Mouse (Mus musculus): Measurements from ENCODE around the gene Lect2. TPM values are rescaled to one million over a fixed set of nuclear protein-coding genes. Genes with fewer than 3 reads are reported as not detected.

Gene Lect2
- polyA plus RNA-seq, 1 experiment from 2014 or later: 0.27 TPM

GRCm38 (mm10) chr13:56591191-56591590, 42.9 kb upstream of the Lect2 start:
- TF ChIP-seq CTCF (IDR thresholded peaks at IDR 0.05; ENCODE audit: low read depth) (no peak), EP300 (optimal IDR thresholded peaks at IDR 0.05) (no peak)
- ATAC-seq (ENCODE audit: low FRiP score, low TSS enrichment): no peak

DNA sequence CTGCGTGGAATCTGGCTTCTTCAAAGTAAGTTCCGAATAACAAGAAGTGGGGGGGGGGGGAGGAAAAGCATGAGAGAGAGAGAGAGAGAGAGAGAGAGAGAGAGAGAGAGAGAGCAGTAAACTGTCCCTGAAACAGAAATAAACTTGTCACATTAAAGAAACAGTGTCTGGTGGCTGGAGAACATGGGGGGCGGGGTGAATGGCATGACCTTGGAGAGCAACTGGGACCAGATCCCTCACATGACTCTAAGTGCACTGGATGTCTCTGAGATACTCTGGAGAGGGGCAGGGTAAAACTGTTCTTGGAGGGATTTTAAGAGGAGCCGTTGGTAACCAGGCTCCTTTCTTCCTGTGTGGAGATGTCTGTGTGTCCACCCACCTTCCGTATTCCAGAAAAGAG, 41.9 kb upstream of the Lect2 start:
- Histone ChIP-seq H3K9me3 (ENCODE audit: control insufficient read depth, low read length) (no peaks in the 10 kb centered on the region), H3K4me1 (replicated peaks; ENCODE audit: control insufficient read depth, insufficient read depth) (peaks cover 3% of the 10 kb centered on the region), H3K27me3 (ENCODE audit: control insufficient read depth, insufficient read depth, low read length) (no peaks in the 10 kb centered on the region), H3K9ac (ENCODE audit: low read length) (no peak overlapping the region), H3K36me3 (ENCODE audit: control insufficient read depth, insufficient read depth, low read length) (no peaks in the 10 kb centered on the region), H3K27ac (replicated peaks) (no peak overlapping the region), H3K4me2 (replicated peaks; ENCODE audit: low read depth) (no peak overlapping the region), H3K4me3 (ENCODE audit: low read depth, low read length) (no peak overlapping the region)
- DNase-seq (ENCODE audit: low spot score): no peak
- no peak for TF ChIP-seq CTCF (IDR thresholded peaks at IDR 0.05; ENCODE audit: low read depth)
- no peak for TF ChIP-seq EP300 (optimal IDR thresholded peaks at IDR 0.05)
- ATAC-seq (ENCODE audit: low FRiP score, low TSS enrichment): no peak
- 70% methylated on average over 5 of the region's 5 CpGs for WGBS

More at GRCm38 (mm10) chr13:56591191-56591590, 42.9 kb upstream of the Lect2 start:
- WGBS: 87% methylated on average over 8 of the region's 8 CpGs
- Histone ChIP-seq H3K9ac (ENCODE audit: low read length) (no peak overlapping the region), H3K4me2 (replicated peaks; ENCODE audit: low read depth) (no peak overlapping the region), H3K9me3 (ENCODE audit: control insufficient read depth, low read length) (no peaks in the 10 kb centered on the region), H3K36me3 (ENCODE audit: control insufficient read depth, insufficient read depth, low read length) (no peaks in the 10 kb centered on the region), H3K27ac (replicated peaks) (no peak overlapping the region), H3K27me3 (ENCODE audit: control insufficient read depth, insufficient read depth, low read length) (no peaks in the 10 kb centered on the region), H3K4me3 (ENCODE audit: low read depth, low read length) (no peak overlapping the region), H3K4me1 (replicated peaks; ENCODE audit: control insufficient read depth, insufficient read depth) (peaks cover 3% of the 10 kb centered on the region)
- no peak for DNase-seq (ENCODE audit: low spot score)

- no peak overlapping the region for H3K9ac ChIP-seq (ENCODE audit: low read length)
- H3K4me1 ChIP-seq (replicated peaks; ENCODE audit: control insufficient read depth, insufficient read depth): peaks cover 1% of the 10 kb centered on the region; the same call in 1 of the 2 replicates
- H3K9me3 ChIP-seq (ENCODE audit: control insufficient read depth, low read length): no peaks in the 10 kb centered on the region
- DNase-seq (ENCODE audit: low spot score) (peak; percentile 30), ATAC-seq (ENCODE audit: low FRiP score, low TSS enrichment) (peak; percentile 57; the same call in 1 of the 2 replicates)
- H3K4me2 ChIP-seq (replicated peaks; ENCODE audit: low read depth): no peak overlapping the region
- H3K27me3 ChIP-seq (ENCODE audit: control insufficient read depth, insufficient read depth, low read length): no peaks in the 10 kb centered on the region
- no peak for TF ChIP-seq CTCF (IDR thresholded peaks at IDR 0.05; ENCODE audit: low read depth)
- TF ChIP-seq EP300 (optimal IDR thresholded peaks at IDR 0.05): no peak
- peak overlapping the region; percentile 70 for H3K27ac ChIP-seq (replicated peaks)
- 49% methylated on average over 14 of the region's 14 CpGs for WGBS
- no peaks in the 10 kb centered on the region for H3K36me3 ChIP-seq (ENCODE audit: control insufficient read depth, insufficient read depth, low read length)
- H3K4me3 ChIP-seq (ENCODE audit: low read depth, low read length): no peak overlapping the region
These were observed 40.3 kb upstream of the Lect2 start for GRCm38 (mm10) chr13:56588454-56589117.

GRCm38 (mm10) chr13:56586046-56586445, 37.7 kb upstream of the Lect2 start:
- Histone ChIP-seq H3K27me3 (ENCODE audit: control insufficient read depth, insufficient read depth, low read length) (no peaks in the 10 kb centered on the region), H3K4me2 (replicated peaks; ENCODE audit: low read depth) (no peak overlapping the region), H3K9ac (ENCODE audit: low read length) (no peak overlapping the region), H3K9me3 (ENCODE audit: control insufficient read depth, low read length) (no peaks in the 10 kb centered on the region), H3K4me3 (ENCODE audit: low read depth, low read length) (no peak overlapping the region), H3K4me1 (replicated peaks; ENCODE audit: control insufficient read depth, insufficient read depth) (peaks cover 3% of the 10 kb centered on the region; the same call in 1 of the 2 replicates), H3K36me3 (ENCODE audit: control insufficient read depth, insufficient read depth, low read length) (no peaks in the 10 kb centered on the region), H3K27ac (replicated peaks) (no peak overlapping the region)
- TF ChIP-seq CTCF (IDR thresholded peaks at IDR 0.05; ENCODE audit: low read depth) (no peak), EP300 (optimal IDR thresholded peaks at IDR 0.05) (no peak)
- 59% methylated on average over 3 of the region's 3 CpGs for WGBS
- ATAC-seq (ENCODE audit: low FRiP score, low TSS enrichment): no peak
- DNase-seq (ENCODE audit: low spot score): no peak

DNA sequence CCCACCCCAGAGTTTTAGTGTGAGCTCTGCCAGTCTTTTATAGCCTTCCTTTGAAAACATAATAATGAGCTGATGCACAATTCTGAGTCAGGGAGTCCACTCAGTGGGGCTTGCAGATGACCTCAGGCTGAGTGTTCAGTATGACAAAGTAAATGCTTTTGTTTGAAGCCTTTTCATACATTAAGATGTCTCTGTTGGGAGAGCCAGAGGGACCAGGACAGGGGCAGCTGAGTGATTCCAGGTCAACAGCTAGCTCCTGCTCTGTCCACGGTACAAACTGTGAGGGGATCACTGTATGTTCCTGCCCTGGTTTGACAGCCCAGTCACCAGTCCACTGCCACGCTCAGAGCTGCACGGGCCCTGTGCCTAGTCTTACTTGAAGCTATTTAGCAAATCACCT, 34.4 kb upstream of the Lect2 start:
- Histone ChIP-seq H3K27me3 (ENCODE audit: control insufficient read depth, insufficient read depth, low read length) (no peaks in the 10 kb centered on the region), H3K9ac (ENCODE audit: low read length) (no peak overlapping the region), H3K4me1 (replicated peaks; ENCODE audit: control insufficient read depth, insufficient read depth) (0 out of 2 replicates have a peak, but pooled peaks cover 3% of the 10 kb centered on the region), H3K4me2 (replicated peaks; ENCODE audit: low read depth) (no peak overlapping the region), H3K27ac (replicated peaks) (peak overlapping the region; percentile 49), H3K36me3 (ENCODE audit: control insufficient read depth, insufficient read depth, low read length) (no peaks in the 10 kb centered on the region), H3K9me3 (ENCODE audit: control insufficient read depth, low read length) (no peaks in the 10 kb centered on the region), H3K4me3 (ENCODE audit: low read depth, low read length) (no peak overlapping the region)
- no peak for TF ChIP-seq CTCF (IDR thresholded peaks at IDR 0.05; ENCODE audit: low read depth)
- DNase-seq (ENCODE audit: low spot score) (no peak), ATAC-seq (ENCODE audit: low FRiP score, low TSS enrichment) (no peak; the same call in 1 of the 2 replicates)
- 57% methylated on average over 3 of the region's 3 CpGs for WGBS

- no peaks in the 10 kb centered on the region for H3K36me3 ChIP-seq (ENCODE audit: control insufficient read depth, insufficient read depth, low read length)
- no peaks in the 10 kb centered on the region for H3K27me3 ChIP-seq (ENCODE audit: control insufficient read depth, insufficient read depth, low read length)
- 0 out of 2 replicates have a peak, but pooled peaks cover 3% of the 10 kb centered on the region for H3K4me1 ChIP-seq (replicated peaks; ENCODE audit: control insufficient read depth, insufficient read depth)
- ATAC-seq (ENCODE audit: low FRiP score, low TSS enrichment) (peak; percentile 92), DNase-seq (ENCODE audit: low spot score) (peak; percentile 68)
- no peak overlapping the region for H3K4me3 ChIP-seq (ENCODE audit: low read depth, low read length)
- peak overlapping the region; percentile 41; the same call in 1 of the 2 replicates for H3K9ac ChIP-seq (ENCODE audit: low read length)
- 4% methylated on average over 6 of the region's 6 CpGs for WGBS
- no peaks in the 10 kb centered on the region for H3K9me3 ChIP-seq (ENCODE audit: control insufficient read depth, low read length)
- H3K4me2 ChIP-seq (replicated peaks; ENCODE audit: low read depth): no peak overlapping the region; the same call in 1 of the 2 replicates
- no peak for TF ChIP-seq EP300 (optimal IDR thresholded peaks at IDR 0.05)
- no peak for TF ChIP-seq CTCF (IDR thresholded peaks at IDR 0.05; ENCODE audit: low read depth)
- peak overlapping the region; percentile 81 for H3K27ac ChIP-seq (replicated peaks)
These were observed 33.7 kb upstream of the Lect2 start for GRCm38 (mm10) chr13:56581961-56582434.

Measured in stomach, postnatal 0 days (tissue).